Mouse (Mus musculus) heart, postnatal 0 days (tissue): ENCODE measurements around the gene Serpinb1c.

Experiments used
- CTCF ChIP-seq: IDR thresholded peaks from 2 replicates; pipeline ENCODE4 v1.5.1; 2016; ENCODE audit warnings: antibody characterized with exemption, control low read depth, low read depth
- EP300 ChIP-seq: IDR thresholded peaks from 2 replicates; pipeline ENCODE4 v1.6.1; 2016; ENCODE audit warnings: antibody characterized with exemption, low read depth

GRCm38 (mm10) chr13:32850156-32850555, 47.9 kb downstream of the Serpinb1c start:
- TF ChIP-seq CTCF (no peak), EP300 (no peak)
